Mouse (Mus musculus) forebrain, embryonic 14.5 days (tissue): ENCODE data around the gene Raver2. TPM values are rescaled to one million over a fixed set of nuclear protein-coding genes. Genes with fewer than 3 reads are reported as not detected.
A peak's percentile ranks its signal among the peaks of the same experiment; 100 is the strongest.

Experiments
- ATAC-seq: fragments of 200-750 bp; cut with Nextera tagmentation; 2 replicates; pipeline ENCODE4 v1.8.0; 2017; ENCODE audit warnings: mild to moderate bottlenecking, moderate library complexity
- DNase-seq: peaks from one replicate; pipeline ENCODE4 v3.0.0-alpha.2; 2015; ENCODE audit warnings: low spot score
- H3K27ac ChIP-seq: fragments of 300-500 bp; sonication (generic); 2 replicates; pipeline ENCODE4 v1.5.1; 2014; ENCODE audit warnings: low read depth, mild to moderate bottlenecking, control low read depth, low read length, moderate library complexity
- H3K27me3 ChIP-seq: fragments of 300-500 bp; sonication (generic); replicated peaks from 2 replicates; pipeline ENCODE4 v1.6.1; 2014; ENCODE audit warnings: low read length, control low read depth, mixed read lengths; ENCODE audit not compliant: control insufficient read depth, insufficient read depth
- H3K36me3 ChIP-seq: fragments of 300-500 bp; sonication (generic); 2 replicates; pipeline ENCODE4 v1.6.1; 2014; ENCODE audit warnings: low read length, control low read depth; ENCODE audit not compliant: control insufficient read depth, insufficient read depth
- H3K4me1 ChIP-seq: fragments of 300-500 bp; sonication (generic); 2 replicates; pipeline ENCODE4 v1.6.1; 2014; ENCODE audit warnings: antibody characterized with exemption, low read length, control low read depth; ENCODE audit not compliant: control insufficient read depth, insufficient read depth
- H3K4me2 ChIP-seq: fragments of 300-500 bp; sonication (generic); 2 replicates; pipeline ENCODE4 v1.6.1; 2014; ENCODE audit warnings: mild to moderate bottlenecking, control low read depth, low read length
- H3K4me3 ChIP-seq: fragments of 300-500 bp; sonication (generic); 2 replicates; pipeline ENCODE4 v1.5.1; 2014; ENCODE audit warnings: low read depth, low read length, control low read depth
- H3K9ac ChIP-seq: fragments of 300-500 bp; sonication (generic); 2 replicates; pipeline ENCODE4 v1.6.1; 2014; ENCODE audit warnings: mild to moderate bottlenecking, low read length, control low read depth, moderate library complexity
- H3K9me3 ChIP-seq: fragments of 300-500 bp; sonication (generic); replicated peaks from 2 replicates; pipeline ENCODE4 v1.6.1; 2016; ENCODE audit warnings: low read length, control low read depth, mixed read lengths; ENCODE audit not compliant: control insufficient read depth
- whole genome bisulfite sequencing: fragments of 180-500 bp; shearing (Covaris S2); extraction: QIAGEN DNeasy Blood & Tissue Kit; methylation state at CpG from one replicate; pipeline ENCODE4 v1.1.7; 2014; 5-methylcytosine and 5-hydroxymethylcytosine counted together
- polyA plus RNA-seq: library from polyadenylated mRNA; unstranded; fragments of >200 nt; fragmentation: Nextera tagmentation; extraction: Ambion mirVana; gene quantifications from 2 replicates; pipeline ENCODE4 v1.2.1, GENCODE M21; 2014

Raver2 gene
- polyA plus RNA-seq, 1 experiment from 2014 or later, result 5.4 TPM

- DNase-seq, result no peak
- no peak overlapping the region for H3K4me2 ChIP-seq
- no peak for ATAC-seq
- H3K4me1 ChIP-seq, result peaks cover 2% of the 10 kb centered on the region; the same call in 1 of the 2 replicates
- no peaks in the 10 kb centered on the region for H3K27me3 ChIP-seq
- 0 out of 2 replicates have a peak, but pooled peaks cover 6% of the 10 kb centered on the region for H3K36me3 ChIP-seq
- 90% methylated on average over 4 of the region's 4 CpGs for WGBS
- H3K9ac ChIP-seq, result no peak overlapping the region
- no peak overlapping the region for H3K4me3 ChIP-seq
- no peaks in the 10 kb centered on the region for H3K9me3 ChIP-seq
- H3K27ac ChIP-seq, result no peak overlapping the region
Observed at GRCm38 (mm10) chr4:101187381-101187780, 118.6 kb downstream of the Raver2 start.

GRCm38 (mm10) chr4:101192241-101192976, 123.6 kb downstream of the Raver2 start:
- WGBS, result 95% methylated on average over 5 of the region's 5 CpGs
- H3K4me1 ChIP-seq, result peaks cover under 1% of the 10 kb centered on the region; the same call in 1 of the 2 replicates
- H3K4me2 ChIP-seq, result no peak overlapping the region
- ATAC-seq (no peak), DNase-seq (no peak)
- no peak overlapping the region for H3K27ac ChIP-seq
- no peaks in the 10 kb centered on the region for H3K27me3 ChIP-seq
- 0 out of 2 replicates have a peak, but pooled peaks cover 3% of the 10 kb centered on the region for H3K36me3 ChIP-seq
- no peak overlapping the region for H3K4me3 ChIP-seq
- no peaks in the 10 kb centered on the region for H3K9me3 ChIP-seq
- no peak overlapping the region for H3K9ac ChIP-seq

DNA sequence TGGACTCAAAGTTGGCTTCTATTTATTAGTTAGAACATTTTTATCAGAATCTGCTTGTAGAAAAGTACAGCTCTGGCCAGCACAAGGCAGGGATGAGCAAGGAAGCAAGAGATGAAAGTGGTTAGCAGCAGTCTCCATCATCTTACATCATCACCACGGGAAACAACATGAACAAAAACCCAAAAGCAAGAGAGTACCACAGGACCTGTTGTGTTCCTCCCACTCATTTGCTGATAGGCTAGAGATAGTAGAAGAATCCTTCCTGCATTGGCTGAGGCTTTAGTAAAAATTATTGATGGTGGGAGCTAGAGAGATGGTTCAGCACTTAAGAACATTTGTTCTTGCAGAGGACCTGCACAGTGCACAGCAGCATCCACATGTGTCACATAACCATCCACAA, 125.4 kb downstream of the Raver2 start:
- no peak overlapping the region for H3K9ac ChIP-seq
- WGBS, result 94% methylated on average over 1 of the region's 1 CpGs
- no peak overlapping the region for H3K4me3 ChIP-seq
- ATAC-seq, result no peak
- no peaks in the 10 kb centered on the region for H3K9me3 ChIP-seq
- peaks cover 4% of the 10 kb centered on the region; the same call in 1 of the 2 replicates for H3K4me1 ChIP-seq
- H3K4me2 ChIP-seq, result no peak overlapping the region
- 0 out of 2 replicates have a peak, but pooled peaks cover 3% of the 10 kb centered on the region for H3K36me3 ChIP-seq
- H3K27ac ChIP-seq, result no peak overlapping the region
- no peak for DNase-seq
- H3K27me3 ChIP-seq, result no peaks in the 10 kb centered on the region

DNA sequence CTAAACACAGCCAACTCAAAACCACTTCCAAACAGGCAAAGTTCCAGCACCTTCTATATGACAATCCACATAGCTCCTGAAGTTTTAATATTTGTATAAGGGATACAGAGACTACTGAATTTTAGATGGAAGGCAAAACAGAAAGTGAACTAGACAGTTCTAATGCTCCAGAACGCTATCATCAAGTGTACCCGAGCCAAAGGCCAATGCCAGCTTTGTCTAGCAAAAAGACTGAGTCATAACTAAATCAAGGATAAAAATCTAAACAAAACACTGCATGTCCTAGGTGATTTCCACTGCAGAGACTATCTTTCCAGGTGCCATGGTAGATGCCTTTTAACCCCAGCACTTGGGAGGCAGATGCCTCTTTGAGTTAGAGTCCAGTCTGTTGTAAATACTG, 127.6 kb downstream of the Raver2 start:
- Histone ChIP-seq H3K36me3 (no peaks in the 10 kb centered on the region), H3K4me2 (no peak overlapping the region)
- WGBS, result 86% methylated on average over 2 of the region's 2 CpGs

GRCm38 (mm10) chr4:101197421-101198170, 128.8 kb downstream of the Raver2 start:
- Histone ChIP-seq H3K27me3 (no peaks in the 10 kb centered on the region), H3K4me1 (peaks cover 4% of the 10 kb centered on the region; the same call in 1 of the 2 replicates), H3K9ac (no peak overlapping the region), H3K9me3 (no peaks in the 10 kb centered on the region), H3K4me2 (no peak overlapping the region), H3K27ac (no peak overlapping the region), H3K36me3 (no peaks in the 10 kb centered on the region), H3K4me3 (no peak overlapping the region)
- DNase-seq (peak; percentile 50), ATAC-seq (no peak)
- 66% methylated on average over 9 of the region's 9 CpGs for WGBS

More for the DNA sequence above, 127.6 kb downstream of the Raver2 start:
- ATAC-seq (no peak), DNase-seq (no peak)
- no peaks in the 10 kb centered on the region for H3K27me3 ChIP-seq
- H3K27ac ChIP-seq, result no peak overlapping the region
- no peak overlapping the region for H3K9ac ChIP-seq
- no peaks in the 10 kb centered on the region for H3K9me3 ChIP-seq
- H3K4me3 ChIP-seq, result no peak overlapping the region
- peaks cover 4% of the 10 kb centered on the region; the same call in 1 of the 2 replicates for H3K4me1 ChIP-seq

DNA sequence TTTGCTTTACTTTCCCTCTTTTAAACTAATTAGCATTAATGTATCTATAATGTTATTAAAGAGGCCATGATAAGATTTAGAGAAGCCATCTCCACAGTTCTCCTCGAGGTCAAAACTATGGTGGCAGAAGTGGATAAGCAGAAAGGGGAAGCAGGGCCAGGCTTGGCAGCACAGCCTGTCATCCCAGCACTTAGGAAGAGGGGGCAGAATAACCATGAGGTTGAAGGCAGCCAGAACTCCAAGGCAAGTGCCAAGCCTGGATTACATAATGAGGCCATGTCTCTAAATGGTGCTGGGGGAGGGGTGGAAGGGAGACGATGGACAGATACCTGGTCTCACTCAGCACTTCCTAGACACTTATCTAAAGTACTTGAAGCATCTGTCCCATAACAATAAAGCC, 129.6 kb downstream of the Raver2 start:
- Histone ChIP-seq H3K27ac (no peak overlapping the region), H3K4me2 (no peak overlapping the region), H3K4me3 (no peak overlapping the region), H3K9ac (no peak overlapping the region), H3K9me3 (no peaks in the 10 kb centered on the region), H3K4me1 (peaks cover 4% of the 10 kb centered on the region; the same call in 1 of the 2 replicates), H3K27me3 (no peaks in the 10 kb centered on the region), H3K36me3 (no peaks in the 10 kb centered on the region)
- ATAC-seq (no peak), DNase-seq (peak; percentile 31)
- WGBS, result 68% methylated on average over 2 of the region's 2 CpGs

GRCm38 (mm10) chr4:101199433-101200081, 130.8 kb downstream of the Raver2 start:
- Histone ChIP-seq H3K9me3 (no peaks in the 10 kb centered on the region), H3K36me3 (no peaks in the 10 kb centered on the region), H3K9ac (no peak overlapping the region), H3K27me3 (no peaks in the 10 kb centered on the region), H3K4me1 (peaks cover 4% of the 10 kb centered on the region; the same call in 1 of the 2 replicates), H3K4me3 (no peak overlapping the region), H3K27ac (no peak overlapping the region), H3K4me2 (no peak overlapping the region)
- DNase-seq (no peak), ATAC-seq (no peak)
- WGBS, result 92% methylated on average over 8 of the region's 8 CpGs
